Mouse (Mus musculus): ENCODE measurements around the gene Nod2.

The Nod2 gene

GRCm38 (mm10) chr8:88633343-88633765 is 13.8 kb upstream of the Nod2 start:
- DNase-seq, result peak; percentile 98

GRCm38 (mm10) chr8:88635474-88636397 is 11.4 kb upstream of the Nod2 start, which contains the start of gene Snx20:
Gene Snx20 (minus strand): TSS chr8:88636128.
- peak; percentile 97 for DNase-seq

DNA sequence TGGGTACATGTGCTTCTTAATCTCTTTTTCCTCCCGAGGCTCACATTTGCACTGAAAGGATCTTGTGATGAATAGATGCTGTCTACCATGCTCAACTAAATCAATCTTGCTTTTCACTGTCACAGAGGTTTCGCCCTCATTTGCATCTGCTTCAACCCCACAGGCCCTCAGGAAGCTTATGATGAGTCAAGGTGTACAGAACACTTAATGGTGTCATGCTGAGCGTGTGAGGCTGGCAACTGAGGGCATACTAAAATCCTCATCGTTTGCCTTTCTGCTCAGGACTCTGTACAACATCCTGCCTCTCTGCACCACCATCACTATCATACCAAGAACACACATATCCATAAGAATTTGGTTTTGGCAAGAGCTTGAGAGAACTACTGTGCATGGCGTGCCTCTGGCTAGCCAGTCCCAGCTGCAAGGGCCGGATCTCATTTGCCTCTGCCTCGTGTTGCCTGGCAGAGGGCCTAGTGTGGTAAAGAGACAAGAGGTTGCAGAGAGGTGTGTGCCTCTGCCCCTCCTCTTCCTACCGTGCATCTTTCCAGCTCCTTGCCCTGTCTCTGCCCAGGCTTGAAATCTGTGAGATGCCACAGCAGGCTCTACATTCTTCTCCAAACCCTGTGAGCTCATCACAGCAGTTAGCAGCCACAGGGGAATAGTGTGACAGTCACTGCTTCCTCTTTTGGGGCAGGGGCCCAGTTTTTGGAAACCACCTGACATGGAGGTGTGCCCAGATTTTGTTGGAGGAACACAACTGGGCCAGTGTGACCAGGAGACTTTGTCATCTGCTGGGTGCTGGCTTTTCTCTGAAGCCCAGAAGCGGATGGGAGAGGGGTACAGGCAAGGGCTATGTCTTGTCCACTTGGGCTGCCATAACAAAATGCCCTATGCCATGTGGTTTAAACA is 9.8 kb upstream of the Nod2 start:
- DNase-seq, result peak; percentile 93

- no peak for DNase-seq
Observed at GRCm38 (mm10) chr8:88638908-88639307, 8.2 kb upstream of the Nod2 start.

DNA sequence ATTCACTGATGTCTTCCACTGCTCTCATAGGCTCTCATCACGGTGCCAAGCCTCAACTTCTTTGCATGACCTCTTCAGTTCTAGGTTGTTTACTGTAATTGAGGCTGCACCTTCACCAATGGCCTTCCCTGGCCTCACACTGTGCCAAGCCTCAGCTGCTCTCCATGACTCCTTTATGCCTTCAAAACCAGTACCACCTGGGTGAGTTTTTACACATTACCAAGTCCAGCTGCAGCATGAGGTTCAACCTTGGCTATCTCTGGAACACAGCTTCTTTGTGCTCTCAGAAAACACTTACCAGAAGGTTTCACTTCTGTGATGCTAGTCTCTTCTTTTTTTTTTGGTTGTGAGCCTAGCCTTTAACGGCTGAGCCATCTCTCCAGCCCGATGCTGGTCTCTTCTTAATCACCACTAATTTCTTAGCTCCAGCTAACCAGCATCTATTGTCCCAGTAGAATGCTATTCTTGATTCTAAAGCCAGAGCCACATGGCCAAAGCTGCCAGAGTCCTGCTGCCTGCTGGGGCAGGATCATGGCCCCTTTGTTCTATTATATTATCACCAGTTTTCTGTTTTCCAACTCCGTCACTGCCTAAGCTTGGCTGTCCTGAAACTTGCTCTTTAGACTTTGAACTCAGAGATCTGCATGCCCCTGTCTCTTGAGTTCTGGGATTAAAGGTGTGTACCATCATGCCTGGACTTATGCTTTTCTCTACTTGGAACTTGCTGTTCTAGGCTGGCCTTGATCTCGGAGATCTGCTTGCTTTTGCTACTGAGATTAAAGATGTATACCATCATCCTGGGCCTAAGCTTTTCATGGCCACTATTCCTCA is 4.2 kb upstream of the Nod2 start:
- DNase-seq, result no peak

- no peak for DNase-seq
Observed at GRCm38 (mm10) chr8:88648322-88648721, 1.2 kb downstream of the Nod2 start.

DNA sequence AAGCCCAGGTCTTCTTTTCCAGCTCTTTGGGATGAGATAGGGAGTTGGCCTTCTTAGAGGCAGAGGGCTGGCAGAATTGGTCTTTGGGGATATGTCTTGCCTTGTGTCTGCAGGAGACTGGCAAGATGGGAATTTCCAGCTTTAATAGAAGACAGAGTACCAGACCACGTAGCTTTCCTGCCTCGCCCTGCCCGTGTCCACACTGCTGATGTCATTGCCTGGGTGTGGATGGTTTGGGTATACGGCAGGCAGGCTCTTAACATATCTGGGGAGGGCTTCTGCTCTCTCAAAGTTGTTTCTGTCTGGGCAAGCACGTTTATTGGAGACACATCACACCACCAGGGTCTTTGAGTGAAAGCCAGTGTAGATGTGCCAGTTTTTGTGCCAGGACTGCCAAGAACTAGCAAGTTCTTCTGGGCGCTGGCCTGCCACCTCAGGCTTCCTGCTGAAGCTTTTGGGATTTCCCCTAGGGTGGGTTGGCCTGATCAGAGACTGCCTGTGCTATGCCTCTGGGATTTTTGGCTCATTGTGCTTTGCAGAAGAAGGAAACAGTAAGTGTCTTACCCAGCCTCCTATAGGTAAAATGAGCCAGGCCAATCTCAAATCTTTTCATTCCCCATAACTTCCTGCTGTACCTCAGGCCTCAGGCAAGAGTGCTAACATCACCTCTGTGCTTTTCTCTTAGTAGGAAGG is 3.0 kb downstream of the Nod2 start:
- DNase-seq, result peak; percentile 91

- peak; percentile 96 for DNase-seq
Observed at GRCm38 (mm10) chr8:88651122-88651521, 4.0 kb downstream of the Nod2 start.

DNA sequence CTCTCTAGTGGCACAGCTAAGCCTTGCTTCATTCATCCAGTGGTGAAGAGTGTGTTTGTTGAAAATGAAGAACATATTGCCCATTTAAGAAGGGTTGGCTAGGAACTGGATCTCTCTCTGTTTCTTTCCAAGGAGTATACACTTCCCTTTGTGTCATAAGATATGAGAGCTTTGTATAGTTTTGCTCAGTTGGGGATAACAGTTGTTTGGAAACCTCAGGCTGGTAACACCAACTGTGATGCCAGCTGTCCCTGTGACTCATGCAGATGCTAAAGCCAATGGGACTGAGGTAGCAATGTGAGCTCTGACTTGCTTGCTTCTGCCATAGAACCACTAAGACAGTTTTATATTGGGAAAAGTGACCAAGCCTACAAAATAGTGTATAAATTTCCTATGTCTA is 8.2 kb downstream of the Nod2 start:
- DNase-seq, result no peak

DNA sequence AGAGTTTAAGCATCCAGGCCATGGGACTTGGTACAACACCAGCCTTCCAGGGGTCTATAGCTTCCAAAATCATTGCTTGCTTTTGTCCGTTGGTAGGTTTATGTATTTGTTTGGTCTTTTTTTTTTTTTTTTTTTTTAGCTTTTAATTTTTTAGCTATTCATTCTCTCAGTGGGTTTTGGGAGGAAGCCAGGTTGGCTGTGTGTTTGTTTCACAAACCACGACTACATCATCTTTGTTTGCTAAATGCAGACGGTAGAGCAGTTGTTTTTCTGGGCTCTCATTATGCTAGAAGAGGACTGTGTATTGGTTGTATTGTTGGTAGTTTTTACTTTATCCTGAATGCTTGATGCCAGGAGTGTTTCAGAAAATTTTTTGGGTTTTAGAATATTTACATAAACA is 12.8 kb downstream of the Nod2 start:
- DNase-seq, result no peak

DNA sequence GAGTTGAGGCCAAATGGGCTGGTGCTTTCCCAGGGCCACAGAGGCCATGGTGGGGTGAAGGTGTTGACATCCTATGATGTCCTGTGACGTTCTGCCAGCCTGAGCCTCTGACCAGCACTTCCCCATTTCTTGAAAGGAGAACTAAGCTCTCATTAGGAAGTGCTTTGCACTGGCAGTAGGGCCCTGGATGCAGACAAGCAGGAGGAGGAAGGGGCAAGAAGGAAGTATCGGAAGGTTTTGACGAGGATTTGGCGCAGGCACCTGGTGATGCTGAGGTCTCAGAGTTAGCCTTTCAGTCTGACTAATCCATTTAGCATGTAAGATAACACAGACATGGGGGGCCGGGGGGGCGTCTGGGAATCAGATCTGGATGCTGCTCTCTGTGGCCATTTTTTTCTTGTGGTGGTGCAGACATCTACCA is 15.3 kb downstream of the Nod2 start:
- DNase-seq, result peak; percentile 97

DNA sequence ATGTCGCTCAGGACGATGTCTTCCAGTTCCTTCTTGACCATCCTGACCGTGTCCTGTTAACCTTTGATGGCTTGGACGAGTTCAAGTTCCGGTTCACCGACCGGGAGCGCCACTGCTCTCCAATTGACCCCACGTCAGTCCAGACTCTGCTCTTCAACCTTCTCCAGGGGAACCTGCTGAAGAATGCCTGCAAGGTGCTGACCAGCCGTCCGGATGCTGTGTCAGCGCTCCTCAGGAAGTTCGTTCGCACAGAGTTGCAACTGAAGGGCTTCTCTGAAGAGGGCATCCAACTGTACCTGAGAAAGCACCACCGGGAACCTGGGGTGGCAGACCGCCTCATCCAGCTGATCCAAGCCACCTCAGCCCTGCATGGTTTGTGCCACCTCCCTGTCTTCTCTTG is 17.0 kb downstream of the Nod2 start:
- no peak for DNase-seq

DNA sequence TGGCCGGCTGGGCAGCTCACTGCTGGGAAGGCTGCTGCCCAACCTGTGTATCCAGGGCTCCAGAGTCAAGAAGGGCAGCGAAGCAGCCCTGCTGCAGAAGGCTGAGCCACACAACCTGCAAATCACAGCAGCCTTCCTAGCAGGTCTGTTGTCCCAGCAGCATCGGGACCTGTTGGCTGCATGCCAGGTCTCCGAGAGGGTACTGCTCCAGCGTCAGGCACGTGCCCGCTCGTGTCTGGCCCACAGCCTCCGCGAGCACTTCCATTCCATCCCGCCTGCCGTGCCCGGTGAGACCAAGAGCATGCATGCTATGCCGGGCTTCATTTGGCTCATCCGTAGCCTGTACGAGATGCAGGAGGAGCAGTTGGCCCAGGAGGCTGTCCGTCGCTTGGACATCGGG is 17.8 kb downstream of the Nod2 start:
- DNase-seq, result no peak

- peak; percentile 96 for DNase-seq
Observed at GRCm38 (mm10) chr8:88666435-88666834, 19.3 kb downstream of the Nod2 start.

DNA sequence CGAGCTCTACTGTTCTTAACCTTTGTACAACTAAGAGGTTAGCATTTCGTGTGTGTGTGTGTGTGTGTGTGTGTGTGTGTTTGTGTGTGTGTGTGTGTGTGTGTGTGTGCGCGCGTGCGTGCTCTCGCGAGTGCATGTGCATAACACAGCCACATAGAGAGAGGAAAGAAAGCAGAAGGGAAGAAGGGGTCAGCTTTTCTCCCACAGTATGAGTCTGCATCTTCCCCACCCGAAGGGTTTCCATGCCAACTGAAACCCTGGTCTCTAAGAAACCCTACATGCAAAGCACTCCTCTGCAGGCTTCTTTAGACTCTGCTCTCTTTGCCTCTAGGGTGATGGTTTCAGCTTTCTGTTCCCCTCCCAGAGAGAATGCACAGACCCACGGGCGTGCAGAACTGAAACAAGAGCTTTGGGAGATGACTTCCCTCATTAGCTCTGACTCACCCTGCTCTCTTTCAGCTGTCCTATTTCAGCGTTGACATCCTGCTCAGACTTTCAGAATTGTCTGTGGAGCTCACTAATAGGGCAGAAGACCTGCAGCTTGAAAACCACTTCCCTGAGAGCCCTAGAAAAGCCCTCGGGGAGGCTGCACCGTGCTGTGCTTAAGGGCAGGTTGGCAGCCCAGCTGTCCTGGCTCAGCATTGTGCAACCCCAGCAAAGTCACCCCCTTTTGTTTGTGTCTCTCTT is 21.4 kb downstream of the Nod2 start:
- peak; percentile 97 for DNase-seq

GRCm38 (mm10) chr8:88670782-88671181 is 23.7 kb downstream of the Nod2 start:
- no peak for DNase-seq

GRCm38 (mm10) chr8:88671575-88671974 is 24.5 kb downstream of the Nod2 start:
- no peak for DNase-seq

- no peak for DNase-seq
Observed at GRCm38 (mm10) chr8:88673859-88674258, 26.7 kb downstream of the Nod2 start.

DNA sequence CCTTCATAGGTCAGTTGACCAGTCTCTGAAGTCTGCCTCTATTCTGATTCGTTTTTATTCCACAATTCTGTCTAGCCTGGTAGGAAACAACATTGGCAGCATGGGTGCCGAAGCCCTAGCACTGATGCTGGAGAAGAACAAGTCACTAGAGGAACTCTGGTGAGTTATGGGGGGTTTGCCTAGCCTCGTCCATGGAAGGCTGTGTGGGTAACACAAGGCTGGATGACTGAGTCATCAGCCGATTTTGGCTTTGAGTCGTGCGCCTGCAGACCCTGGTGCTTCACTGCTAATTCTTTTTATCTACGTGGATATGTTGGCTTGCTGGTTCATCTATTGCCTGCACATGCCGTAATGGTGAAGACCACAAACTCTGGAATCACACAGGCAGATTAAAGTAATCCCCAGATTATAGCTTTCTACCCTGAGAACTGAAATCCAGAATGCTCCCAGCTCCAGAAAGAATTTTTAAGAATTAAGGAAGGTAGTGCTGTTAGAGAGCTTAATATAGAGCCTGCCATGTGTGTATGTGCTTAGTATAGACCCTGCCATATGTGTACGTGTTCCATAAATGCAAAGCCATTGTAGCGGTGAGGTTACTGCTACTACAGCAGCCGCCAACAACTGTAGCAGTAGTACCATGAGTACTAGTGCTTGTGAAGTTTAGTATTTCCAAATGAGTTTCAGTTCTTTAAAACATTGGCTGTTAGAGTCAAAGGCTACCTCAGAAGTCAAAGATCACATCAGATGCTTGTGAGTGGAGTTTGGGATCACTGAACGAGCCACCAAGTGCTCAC is 28.5 kb downstream of the Nod2 start:
- DNase-seq, result no peak

- peak; percentile 86 for DNase-seq
Observed at GRCm38 (mm10) chr8:88677071-88677470, 30.0 kb downstream of the Nod2 start.

- peak; percentile 23 for DNase-seq
Observed at GRCm38 (mm10) chr8:88680566-88680965, 33.5 kb downstream of the Nod2 start.

Measured in heart, adult 11 months (tissue).